Mouse (Mus musculus) heart, embryonic 12.5 days (tissue): ENCODE measurements around the gene Plekhb2. TPM values are rescaled to one million over a fixed set of nuclear protein-coding genes. Genes with fewer than 3 reads are reported as not detected.
A peak's percentile ranks its signal among the peaks of the same experiment; 100 is the strongest.

ENCODE experiments used
- ATAC-seq: fragments of 200-750 bp; cut with Nextera tagmentation; 2 replicates; pipeline ENCODE4 v1.8.0; 2017; ENCODE audit warnings: moderate TSS enrichment, moderate library complexity; ENCODE audit not compliant: insufficient number of reproducible peaks, low FRiP score
- H3K27ac ChIP-seq: fragments of 300-500 bp; sonication (generic); 2 replicates; pipeline ENCODE4 v1.5.1; 2016; ENCODE audit warnings: mild to moderate bottlenecking, moderate library complexity; ENCODE audit not compliant: poor library complexity, severe bottlenecking
- H3K27me3 ChIP-seq: fragments of 300-500 bp; sonication (generic); replicated peaks from 2 replicates; pipeline ENCODE4 v1.6.1; 2016; ENCODE audit warnings: mild to moderate bottlenecking, moderate library complexity
- H3K36me3 ChIP-seq: fragments of 300-500 bp; sonication (generic); 2 replicates; pipeline ENCODE4 v1.6.1; 2016; ENCODE audit warnings: mild to moderate bottlenecking, moderate library complexity
- H3K4me1 ChIP-seq: fragments of 300-500 bp; sonication (generic); replicated peaks from 2 replicates; pipeline ENCODE4 v1.6.1; 2016; ENCODE audit warnings: mild to moderate bottlenecking
- H3K4me2 ChIP-seq: fragments of 300-500 bp; sonication (generic); 2 replicates; pipeline ENCODE4 v1.6.1; 2016; ENCODE audit warnings: mild to moderate bottlenecking, moderate library complexity
- H3K4me3 ChIP-seq: fragments of 300-500 bp; sonication (generic); 2 replicates; pipeline ENCODE4 v1.5.1; 2016; ENCODE audit warnings: mild to moderate bottlenecking
- H3K9ac ChIP-seq: fragments of 300-500 bp; sonication (generic); 2 replicates; pipeline ENCODE4 v1.6.1; 2016; ENCODE audit warnings: mild to moderate bottlenecking, moderate library complexity
- H3K9me3 ChIP-seq: fragments of 300-500 bp; sonication (generic); replicated peaks from 2 replicates; pipeline ENCODE4 v1.6.1; 2016; ENCODE audit warnings: mild to moderate bottlenecking, moderate library complexity
- WGBS: fragments of 180-500 bp; shearing (Covaris S2); methylation state at CpG from one replicate; pipeline ENCODE4 v1.1.7; 2016; 5-methylcytosine and 5-hydroxymethylcytosine counted together
- polyA plus RNA-seq: library from polyadenylated mRNA; unstranded; fragments of >200 nt; fragmentation: Nextera tagmentation; extraction: Ambion mirVana; gene quantifications from 2 replicates; pipeline ENCODE4 v1.2.1, GENCODE M21; 2016

Plekhb2 gene
- polyA plus RNA-seq, 1 experiment from 2014 or later, result 67.3 TPM

- H3K36me3 ChIP-seq, result peaks cover 56% of the 10 kb centered on the region
Observed at GRCm38 (mm10) chr1:34867574-34867955, 17.8 kb downstream of the Plekhb2 start.

GRCm38 (mm10) chr1:34868391-34868790 is 18.6 kb downstream of the Plekhb2 start:
- Histone ChIP-seq H3K4me2 (no peak overlapping the region), H3K4me3 (no peak overlapping the region), H3K27me3 (no peaks in the 10 kb centered on the region), H3K9me3 (no peaks in the 10 kb centered on the region), H3K4me1 (peaks cover 14% of the 10 kb centered on the region), H3K36me3 (peaks cover 50% of the 10 kb centered on the region), H3K9ac (no peak overlapping the region), H3K27ac (no peak overlapping the region)
- 79% methylated on average over 8 of the region's 8 CpGs for WGBS
- ATAC-seq, result no peak

More at GRCm38 (mm10) chr1:34867574-34867955, 17.8 kb downstream of the Plekhb2 start:
- Histone ChIP-seq H3K27me3 (no peaks in the 10 kb centered on the region), H3K9me3 (no peaks in the 10 kb centered on the region), H3K27ac (no peak overlapping the region), H3K4me3 (no peak overlapping the region), H3K4me1 (peaks cover 15% of the 10 kb centered on the region), H3K4me2 (no peak overlapping the region), H3K9ac (no peak overlapping the region)
- no peak for ATAC-seq
- WGBS, result 85% methylated on average over 5 of the region's 5 CpGs

- 95% methylated on average over 16 of the region's 16 CpGs for WGBS
- H3K27me3 ChIP-seq, result no peaks in the 10 kb centered on the region
- ATAC-seq, result no peak
- no peak overlapping the region for H3K4me3 ChIP-seq
- no peak overlapping the region for H3K4me2 ChIP-seq
- peaks cover 51% of the 10 kb centered on the region for H3K36me3 ChIP-seq
- peaks cover 6% of the 10 kb centered on the region for H3K4me1 ChIP-seq
- no peaks in the 10 kb centered on the region for H3K9me3 ChIP-seq
- H3K27ac ChIP-seq, result no peak overlapping the region
- no peak overlapping the region for H3K9ac ChIP-seq
Observed at GRCm38 (mm10) chr1:34869231-34869630, 19.5 kb downstream of the Plekhb2 start.

GRCm38 (mm10) chr1:34871170-34871569 is 21.4 kb downstream of the Plekhb2 start:
- H3K4me1 ChIP-seq, result no peaks in the 10 kb centered on the region
- no peaks in the 10 kb centered on the region for H3K27me3 ChIP-seq
- no peak overlapping the region for H3K4me2 ChIP-seq
- no peak for ATAC-seq
- H3K4me3 ChIP-seq, result no peak overlapping the region
- H3K36me3 ChIP-seq, result peaks cover 58% of the 10 kb centered on the region
- H3K9ac ChIP-seq, result no peak overlapping the region
- no peaks in the 10 kb centered on the region for H3K9me3 ChIP-seq
- 88% methylated on average over 9 of the region's 9 CpGs for WGBS
- no peak overlapping the region for H3K27ac ChIP-seq

GRCm38 (mm10) chr1:34873551-34873950 is 23.8 kb downstream of the Plekhb2 start:
- Histone ChIP-seq H3K9ac (no peak overlapping the region), H3K4me1 (no peaks in the 10 kb centered on the region), H3K27me3 (no peaks in the 10 kb centered on the region), H3K9me3 (no peaks in the 10 kb centered on the region), H3K36me3 (peaks cover 69% of the 10 kb centered on the region), H3K4me2 (no peak overlapping the region), H3K4me3 (no peak overlapping the region), H3K27ac (no peak overlapping the region)
- ATAC-seq, result no peak
- 85% methylated on average over 5 of the region's 5 CpGs for WGBS

GRCm38 (mm10) chr1:34879611-34880010 is 29.8 kb downstream of the Plekhb2 start:
- no peak for ATAC-seq
- H3K9me3 ChIP-seq, result 0 out of 2 replicates have a peak, but pooled peaks cover 6% of the 10 kb centered on the region
- H3K4me2 ChIP-seq, result no peak overlapping the region
- H3K27me3 ChIP-seq, result no peaks in the 10 kb centered on the region
- 28% methylated on average over 6 of the region's 6 CpGs for WGBS
- H3K27ac ChIP-seq, result no peak overlapping the region
- H3K4me3 ChIP-seq, result no peak overlapping the region
- peaks cover 15% of the 10 kb centered on the region for H3K4me1 ChIP-seq
- H3K36me3 ChIP-seq, result peaks cover 28% of the 10 kb centered on the region
- no peak overlapping the region for H3K9ac ChIP-seq

- no peak overlapping the region for H3K4me2 ChIP-seq
- H3K9ac ChIP-seq, result no peak overlapping the region
- H3K9me3 ChIP-seq, result 0 out of 2 replicates have a peak, but pooled peaks cover 6% of the 10 kb centered on the region
- no peak overlapping the region for H3K4me3 ChIP-seq
- ATAC-seq, result no peak
- no peak overlapping the region for H3K27ac ChIP-seq
- peaks cover 13% of the 10 kb centered on the region for H3K4me1 ChIP-seq
- H3K36me3 ChIP-seq, result no peaks in the 10 kb centered on the region
- no peaks in the 10 kb centered on the region for H3K27me3 ChIP-seq
Observed at GRCm38 (mm10) chr1:34883776-34884175, 34.0 kb downstream of the Plekhb2 start.

- Histone ChIP-seq H3K27ac (no peak overlapping the region), H3K9me3 (no peaks in the 10 kb centered on the region), H3K36me3 (no peaks in the 10 kb centered on the region), H3K4me1 (peaks cover 15% of the 10 kb centered on the region), H3K27me3 (peaks cover 18% of the 10 kb centered on the region), H3K9ac (0 out of 2 replicates have a peak overlapping the region, but pooled peaks have one; percentile 31), H3K4me2 (peak overlapping the region; percentile 27), H3K4me3 (no peak overlapping the region)
- 40% methylated on average over 14 of the region's 14 CpGs for WGBS
- ATAC-seq, result no peak
Observed at GRCm38 (mm10) chr1:34891559-34892289, 41.9 kb downstream of the Plekhb2 start.

- Histone ChIP-seq H3K4me3 (no peak overlapping the region), H3K4me2 (no peak overlapping the region), H3K27me3 (peaks cover 18% of the 10 kb centered on the region), H3K27ac (no peak overlapping the region), H3K9me3 (no peaks in the 10 kb centered on the region), H3K9ac (no peak overlapping the region), H3K36me3 (no peaks in the 10 kb centered on the region), H3K4me1 (peaks cover 15% of the 10 kb centered on the region)
- ATAC-seq, result no peak
- 49% methylated on average over 3 of the region's 3 CpGs for WGBS
Observed at GRCm38 (mm10) chr1:34892466-34892865, 42.7 kb downstream of the Plekhb2 start.

GRCm38 (mm10) chr1:34893331-34893730 is 43.6 kb downstream of the Plekhb2 start:
- peaks cover 15% of the 10 kb centered on the region for H3K4me1 ChIP-seq
- no peak overlapping the region for H3K9ac ChIP-seq
- no peak overlapping the region for H3K27ac ChIP-seq
- H3K4me3 ChIP-seq, result no peak overlapping the region
- ATAC-seq, result no peak
- no peaks in the 10 kb centered on the region for H3K36me3 ChIP-seq
- H3K27me3 ChIP-seq, result peaks cover 18% of the 10 kb centered on the region
- H3K4me2 ChIP-seq, result no peak overlapping the region
- H3K9me3 ChIP-seq, result no peaks in the 10 kb centered on the region
- 77% methylated on average over 4 of the region's 4 CpGs for WGBS

GRCm38 (mm10) chr1:34893831-34894230 is 44.1 kb downstream of the Plekhb2 start:
- 57% methylated on average over 6 of the region's 6 CpGs for WGBS
- Histone ChIP-seq H3K9me3 (no peaks in the 10 kb centered on the region), H3K4me2 (no peak overlapping the region), H3K27me3 (peaks cover 18% of the 10 kb centered on the region), H3K9ac (no peak overlapping the region), H3K27ac (no peak overlapping the region), H3K4me1 (peaks cover 15% of the 10 kb centered on the region), H3K36me3 (no peaks in the 10 kb centered on the region), H3K4me3 (no peak overlapping the region)
- no peak for ATAC-seq

GRCm38 (mm10) chr1:34896102-34896501 is 46.3 kb downstream of the Plekhb2 start:
- ATAC-seq, result no peak
- WGBS, result 87% methylated on average over 5 of the region's 5 CpGs
- Histone ChIP-seq H3K4me2 (no peak overlapping the region), H3K36me3 (no peaks in the 10 kb centered on the region), H3K27me3 (peaks cover 18% of the 10 kb centered on the region), H3K4me3 (no peak overlapping the region), H3K27ac (no peak overlapping the region), H3K9ac (no peak overlapping the region), H3K4me1 (peaks cover 15% of the 10 kb centered on the region), H3K9me3 (no peaks in the 10 kb centered on the region)
